Mouse (Mus musculus) midbrain, postnatal 0 days (tissue): ENCODE measurements at regions not wholly inside any gene's neighbourhood (a gene's known extent, or its start where the extent isn't known, plus 50 kb on each side); places are given as distances from the start of the nearest gene placed in this dataset.

Source experiments
- ATAC-seq: fragments of 200-750 bp; cut with Nextera tagmentation; 2 replicates; pipeline ENCODE4 v1.8.0; 2017; ENCODE audit warnings: moderate number of reproducible peaks, mild to moderate bottlenecking, moderate TSS enrichment, moderate library complexity; ENCODE audit not compliant: low FRiP score
- DNase-seq: peaks from one replicate; pipeline ENCODE4 v3.0.0-alpha.2; 2015; ENCODE audit warnings: low spot score
- H3K27ac ChIP-seq: fragments of 300-500 bp; sonication (generic); 2 replicates; pipeline ENCODE4 v1.5.1; 2014; ENCODE audit warnings: low read depth, mild to moderate bottlenecking, low read length, mixed read lengths
- H3K27me3 ChIP-seq: fragments of 300-500 bp; sonication (generic); 2 replicates; pipeline ENCODE4 v1.6.1; 2014; ENCODE audit warnings: low read length, control low read depth, mixed read lengths; ENCODE audit not compliant: insufficient read depth
- H3K36me3 ChIP-seq: fragments of 300-500 bp; sonication (generic); 2 replicates; pipeline ENCODE4 v1.6.1; 2014; ENCODE audit warnings: low read length, control low read depth, mixed read lengths; ENCODE audit not compliant: insufficient read depth
- H3K4me1 ChIP-seq: fragments of 300-500 bp; sonication (generic); 2 replicates; pipeline ENCODE4 v1.6.1; 2014; ENCODE audit warnings: mild to moderate bottlenecking, control low read depth, antibody characterized with exemption, low read length, mixed read lengths; ENCODE audit not compliant: insufficient read depth
- H3K4me2 ChIP-seq: fragments of 300-500 bp; sonication (generic); 2 replicates; pipeline ENCODE4 v1.6.1; 2014; ENCODE audit warnings: low read depth, mild to moderate bottlenecking, low read length, mixed read lengths; ENCODE audit not compliant: poor library complexity, severe bottlenecking
- H3K4me3 ChIP-seq: fragments of 300-500 bp; sonication (generic); 2 replicates; pipeline ENCODE4 v1.5.1; 2014; ENCODE audit warnings: low read depth, mild to moderate bottlenecking, low read length, moderate library complexity
- H3K9ac ChIP-seq: fragments of 300-500 bp; sonication (generic); replicated peaks from 2 replicates; pipeline ENCODE4 v1.6.1; 2014; ENCODE audit warnings: mild to moderate bottlenecking, low read length, moderate library complexity, mixed read lengths; ENCODE audit not compliant: poor library complexity, severe bottlenecking
- H3K9me3 ChIP-seq: fragments of 300-500 bp; sonication (generic); 2 replicates; pipeline ENCODE4 v1.6.1; 2016; ENCODE audit warnings: low read length, control low read depth
- CTCF ChIP-seq: IDR thresholded peaks from 2 replicates; pipeline ENCODE4 v1.5.1; 2016; ENCODE audit warnings: antibody characterized with exemption, mild to moderate bottlenecking
- WGBS: fragments of 180-500 bp; shearing (Covaris S2); extraction: QIAGEN DNeasy Blood & Tissue Kit; methylation state at CpG from one replicate; pipeline ENCODE4 v1.1.7; 2014; 5-methylcytosine and 5-hydroxymethylcytosine counted together

DNA sequence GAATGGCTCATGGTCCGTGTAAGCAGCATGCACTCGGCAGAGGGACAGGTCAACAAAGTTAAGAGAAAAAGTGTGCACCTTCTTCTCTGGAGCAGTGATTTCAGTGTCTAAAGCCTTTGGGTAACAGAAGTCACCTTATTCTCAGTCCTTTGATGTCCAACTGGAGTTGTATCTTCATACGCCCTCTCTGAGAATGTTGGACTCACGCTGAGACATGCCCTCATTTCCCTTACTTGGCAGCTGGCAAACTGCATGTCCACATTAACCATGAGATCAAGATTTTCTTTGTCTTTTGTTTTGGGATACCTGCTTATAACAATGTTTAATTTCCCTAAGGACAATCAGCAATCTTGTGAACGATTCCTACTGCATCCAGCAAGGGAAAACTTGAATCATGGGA lies 289.3 kb upstream of the Aga start:
- no peaks in the 10 kb centered on the region for H3K36me3 ChIP-seq
- no peak for TF ChIP-seq CTCF
- no peak overlapping the region for H3K9ac ChIP-seq
- no peak overlapping the region for H3K27ac ChIP-seq
- 86% methylated on average over 5 of the region's 5 CpGs for WGBS
- DNase-seq: no peak
- no peaks in the 10 kb centered on the region for H3K9me3 ChIP-seq
- H3K4me1 ChIP-seq: no peaks in the 10 kb centered on the region
- no peak overlapping the region for H3K4me3 ChIP-seq
- H3K27me3 ChIP-seq: no peaks in the 10 kb centered on the region
- no peak overlapping the region for H3K4me2 ChIP-seq
- ATAC-seq: no peak
